Mouse (Mus musculus) cerebellum, postnatal 25 days (tissue): ENCODE measurements around the gene Gnaq.

Experiments used
- DNase-seq, 2 experiments: peaks; one replicate each; pipeline ENCODE4 v3.0.0; 2021; ENCODE audit warnings: mixed read lengths in 2 of 2

The Gnaq gene

DNA sequence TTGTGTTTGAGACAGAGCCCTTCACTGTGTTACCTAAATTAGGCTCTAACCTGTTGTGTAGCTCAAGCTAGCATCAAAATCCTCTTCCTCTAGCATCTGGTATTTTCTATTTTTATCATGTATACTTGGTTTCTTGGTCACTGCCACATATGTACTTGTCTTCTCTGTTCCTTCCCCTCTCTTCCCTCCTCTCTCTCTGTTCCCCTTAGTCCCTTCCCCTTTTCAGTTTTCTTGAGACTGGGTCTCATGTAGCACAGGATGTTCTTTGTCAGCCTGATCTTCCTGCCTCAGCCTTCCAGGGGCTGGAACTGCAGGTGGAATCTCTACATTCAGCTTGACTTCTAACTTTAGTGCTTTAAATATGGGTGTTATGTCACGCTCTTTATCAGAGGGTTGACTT is 16.5 kb downstream of the Gnaq start:
- no peak for DNase-seq

DNA sequence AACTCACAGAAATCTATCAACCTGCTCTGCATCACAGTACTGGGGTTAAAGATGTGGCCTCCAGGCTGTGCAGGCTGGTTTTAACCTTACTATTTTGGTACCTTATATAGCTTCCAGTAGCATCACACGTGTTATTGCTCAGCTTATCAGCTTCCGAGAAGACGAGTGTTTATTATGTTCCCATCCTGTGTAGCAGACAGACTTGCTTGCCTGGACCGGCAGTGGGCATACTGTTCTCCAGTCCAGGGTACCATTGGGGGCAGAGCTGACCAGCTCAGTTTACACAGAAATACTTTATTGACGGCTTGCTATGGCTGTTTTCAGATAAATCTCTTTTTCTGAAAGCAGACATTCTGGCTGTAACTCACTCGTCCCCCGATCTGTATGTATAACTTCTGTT is 17.7 kb downstream of the Gnaq start:
- peak in 1 of 2 experiments; percentile 2 for DNase-seq

DNA sequence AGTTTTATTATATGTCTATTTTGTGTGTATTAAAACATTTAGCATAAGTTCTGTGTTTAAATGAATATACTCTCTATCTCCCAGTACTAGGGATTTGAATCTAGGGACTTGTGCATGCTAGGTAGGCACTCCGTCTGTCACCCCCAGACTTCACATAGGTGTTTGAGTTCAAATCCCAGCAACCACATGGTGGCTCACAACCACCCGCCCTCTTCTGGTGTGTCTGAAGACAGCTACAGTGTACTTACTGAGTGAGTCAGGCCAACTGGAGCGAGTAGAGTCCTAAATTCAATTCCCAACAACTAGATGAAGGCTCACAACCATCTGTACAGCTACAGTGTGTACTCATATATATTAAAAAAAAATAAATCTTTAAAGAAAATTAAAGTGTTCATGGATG is 21.2 kb downstream of the Gnaq start:
- DNase-seq: no peak

DNA sequence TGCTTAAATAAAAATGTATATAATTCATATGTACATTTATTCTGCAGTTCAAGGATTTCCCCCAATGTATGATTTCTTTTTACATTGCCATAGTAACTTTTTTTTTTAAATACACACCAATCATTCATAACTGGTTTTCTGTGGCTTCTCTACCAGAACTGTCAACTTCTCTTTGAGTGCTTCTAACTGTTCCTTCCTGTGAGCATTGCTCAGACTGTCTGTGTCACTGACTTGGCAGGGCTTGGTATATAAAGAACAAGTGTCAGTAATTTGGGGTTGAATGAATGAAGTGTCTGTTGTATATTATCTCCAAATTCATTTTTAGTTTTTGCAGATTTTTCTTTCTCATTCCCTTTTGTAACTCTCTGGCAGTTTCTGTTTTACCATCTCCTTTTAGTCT is 21.8 kb downstream of the Gnaq start:
- no peak for DNase-seq

DNA sequence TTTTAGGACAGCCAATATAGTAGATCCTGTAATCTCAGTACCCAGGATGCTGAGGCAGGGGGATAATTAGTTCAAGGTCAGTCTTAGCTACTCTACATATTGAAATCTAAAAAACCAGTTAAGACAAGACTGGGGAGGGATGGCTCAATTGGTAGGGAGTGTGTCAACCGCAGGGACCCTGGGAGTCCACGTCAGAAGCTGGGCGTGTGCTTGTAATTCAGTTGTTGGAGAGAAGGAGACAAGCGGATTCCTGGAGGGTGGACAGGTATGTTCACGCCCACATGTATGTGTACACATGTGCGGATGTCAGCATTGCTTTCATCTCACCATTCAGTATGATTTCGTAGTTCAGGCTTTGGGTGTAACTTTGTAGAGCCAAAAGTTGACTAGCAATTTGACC is 24.5 kb downstream of the Gnaq start:
- DNase-seq: no peak

DNA sequence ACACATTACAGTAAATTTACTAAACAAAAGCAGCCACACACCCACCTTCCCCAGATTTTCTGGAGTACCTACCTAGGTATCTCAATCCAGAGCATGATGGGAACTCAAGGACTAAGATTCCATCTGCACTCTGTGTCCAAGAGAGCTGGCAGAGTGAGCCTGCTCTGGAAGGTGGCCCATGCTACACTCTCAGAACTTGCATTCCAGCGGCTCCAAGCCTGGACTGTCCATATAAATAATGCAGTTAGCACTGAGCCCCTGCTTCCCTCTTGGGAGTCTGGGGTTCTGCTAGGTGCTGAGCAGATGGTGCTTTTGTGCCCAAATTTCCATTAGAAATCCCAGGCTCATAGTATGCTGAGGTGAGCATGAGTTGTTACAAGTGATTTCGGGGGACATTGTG is 28.1 kb downstream of the Gnaq start:
- peak; percentile 23 to 36 for DNase-seq

DNA sequence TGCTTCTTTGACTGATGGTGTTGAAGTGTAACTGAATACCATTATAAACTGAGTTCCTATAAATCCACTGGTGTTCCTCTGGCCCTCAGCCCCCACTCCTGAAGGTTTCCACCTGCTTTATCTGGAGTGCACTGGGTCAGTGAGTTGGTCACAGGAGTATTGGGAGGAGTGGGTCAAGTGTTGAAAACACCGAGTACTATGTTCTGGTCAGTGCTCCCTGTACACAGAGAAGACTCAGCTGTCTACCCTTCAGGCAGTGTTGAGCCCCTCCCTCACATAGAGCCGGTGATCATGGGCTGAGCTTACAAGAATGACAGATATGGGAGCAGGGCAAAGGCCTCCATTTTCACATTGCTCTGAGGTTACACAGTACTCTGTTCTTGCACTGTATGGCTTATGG is 28.6 kb downstream of the Gnaq start:
- DNase-seq: no peak

DNA sequence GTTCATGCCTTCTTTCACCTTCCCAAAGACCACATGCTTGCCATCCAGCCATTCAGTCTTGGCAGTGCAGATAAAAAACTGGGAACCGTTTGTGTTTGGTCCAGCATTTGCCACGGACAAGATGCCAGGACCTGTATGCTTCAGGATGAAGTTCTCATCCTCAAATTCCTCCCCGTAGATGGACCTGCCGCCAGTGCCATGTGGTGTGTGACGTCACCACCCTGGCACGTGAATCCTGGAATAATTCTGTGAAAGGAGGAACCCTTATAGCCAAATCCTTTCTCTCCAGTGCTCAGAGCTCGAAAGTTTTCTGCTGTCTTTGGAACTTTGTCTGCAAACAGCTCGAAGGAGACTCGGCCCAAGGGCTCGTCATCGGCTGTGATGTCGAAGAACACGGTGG is 31.8 kb downstream of the Gnaq start:
- peak in 1 of 2 experiments; percentile 53 for DNase-seq

DNA sequence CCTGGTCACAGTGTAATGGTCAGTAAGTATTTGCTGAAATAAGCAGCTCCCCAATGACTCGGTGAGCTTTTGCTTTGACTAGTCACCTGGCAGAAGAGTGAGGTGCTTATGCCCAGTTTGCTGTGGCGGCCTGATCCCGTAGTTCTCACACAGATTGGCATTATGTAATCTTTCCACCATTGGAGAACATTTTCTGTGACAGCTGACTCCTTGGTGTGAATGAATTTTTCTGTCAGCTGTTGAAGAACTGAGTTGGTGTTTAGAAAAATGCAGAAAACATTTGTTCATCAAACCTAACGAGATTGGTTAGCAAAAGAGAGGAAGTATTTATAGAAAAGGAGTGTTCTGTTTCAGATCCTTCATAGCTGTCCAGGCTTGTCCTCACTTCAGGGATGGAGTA is 34.6 kb downstream of the Gnaq start:
- peak; percentile 61 to 71 for DNase-seq

DNA sequence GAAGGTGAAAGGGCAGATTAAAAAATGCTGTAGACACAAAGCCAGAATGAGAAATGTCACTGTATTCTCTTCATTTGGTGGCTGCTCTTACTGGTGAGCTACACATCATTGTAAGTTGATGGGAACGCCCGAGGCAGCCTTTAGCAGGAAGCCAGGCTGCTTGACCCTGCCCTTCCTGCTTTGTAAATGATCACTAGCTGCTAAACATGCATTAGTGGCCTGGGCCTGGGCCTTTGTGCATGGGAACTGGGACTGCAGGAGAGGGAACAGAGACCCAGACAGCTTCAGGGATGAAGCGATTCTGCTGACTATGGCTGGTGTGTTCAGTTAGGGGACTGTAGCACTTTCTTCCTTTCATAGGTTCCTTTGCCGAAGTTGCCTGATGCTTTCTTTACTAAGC is 35.6 kb downstream of the Gnaq start:
- peak; percentile 29 for DNase-seq

DNA sequence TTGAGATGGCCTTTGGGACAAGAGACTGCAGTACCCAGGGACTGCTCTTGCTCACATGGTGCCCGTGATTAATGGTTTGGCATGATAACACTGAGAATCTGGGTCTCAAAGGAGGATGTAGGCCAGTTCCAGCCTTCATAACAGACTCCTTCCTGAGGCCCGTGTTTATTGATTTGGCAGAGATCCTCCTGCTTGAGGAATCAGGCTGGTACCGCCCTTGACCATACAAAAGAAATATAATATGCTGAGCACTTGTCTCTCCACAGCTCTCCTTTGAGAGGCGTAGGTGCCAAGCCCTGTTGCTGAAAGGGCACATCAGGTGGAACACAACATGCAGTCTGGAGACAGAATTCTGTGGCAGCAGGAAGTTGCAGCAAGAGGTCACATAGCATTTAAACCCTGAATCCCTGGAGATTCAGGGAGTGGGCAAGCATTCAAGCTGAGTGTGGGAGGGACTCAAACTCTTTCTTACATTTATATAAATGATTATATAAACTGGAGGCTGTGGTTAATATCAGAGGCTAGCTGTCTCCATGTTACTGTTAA is 36.1 kb downstream of the Gnaq start:
- DNase-seq: peak; percentile 47 to 49

DNA sequence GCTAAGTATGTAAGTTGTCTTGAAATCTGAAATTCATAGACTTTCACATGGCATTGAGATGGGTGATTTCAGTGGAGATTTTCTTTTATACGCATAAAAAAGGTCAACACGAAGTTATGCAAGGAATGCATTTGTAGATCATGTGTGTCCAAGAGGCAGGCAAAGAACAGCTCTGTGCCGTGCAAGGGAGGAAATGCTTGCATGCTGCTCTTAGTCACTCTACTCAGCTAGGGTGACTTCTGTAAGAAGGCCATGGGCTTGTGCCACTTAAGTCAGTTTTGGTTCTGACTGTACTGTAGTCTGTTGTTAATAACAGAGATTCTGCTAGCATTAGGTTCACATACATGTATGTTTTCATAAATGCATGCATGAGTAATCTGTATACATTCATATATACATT is 38.1 kb downstream of the Gnaq start:
- DNase-seq: no peak

DNA sequence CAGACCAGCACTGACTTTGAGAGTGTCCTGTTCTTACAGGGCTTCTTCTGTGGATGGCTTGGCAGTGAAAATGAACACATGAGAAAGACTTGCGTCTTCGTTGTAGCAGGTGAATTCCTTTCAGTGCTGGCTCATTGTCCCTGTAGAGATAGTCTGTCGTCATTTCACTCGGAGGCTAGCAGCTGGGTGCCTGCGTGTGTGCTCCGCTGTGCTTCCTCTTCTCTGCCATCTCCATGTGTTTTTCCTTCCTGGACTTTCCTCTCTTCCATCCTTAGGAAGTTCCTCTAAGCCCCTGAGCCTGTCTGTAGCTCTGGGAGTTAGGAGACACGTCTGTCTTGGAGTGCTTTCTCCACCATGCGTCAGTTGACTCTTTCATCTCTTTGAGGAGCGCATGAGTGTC is 41.1 kb downstream of the Gnaq start:
- no peak for DNase-seq

DNA sequence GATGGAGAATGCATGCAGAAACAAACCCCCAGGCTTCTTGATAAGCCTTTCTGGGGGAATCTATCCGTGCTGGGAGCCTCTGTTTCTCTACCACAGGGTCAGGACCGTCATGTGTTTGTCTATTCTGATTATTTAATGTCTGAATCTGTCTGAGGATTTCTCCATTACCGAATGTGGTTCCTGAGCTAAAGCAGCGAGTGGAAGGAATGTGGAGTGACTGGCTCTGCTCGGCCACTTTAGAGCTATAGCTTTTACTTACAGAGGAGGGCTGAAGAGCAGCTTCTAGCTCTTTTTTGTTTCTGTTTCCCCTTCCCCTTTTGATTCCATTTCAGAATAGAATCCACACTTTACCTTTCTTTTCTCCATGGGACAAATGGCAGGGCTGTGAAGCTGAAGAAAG is 43.8 kb downstream of the Gnaq start:
- no peak for DNase-seq

DNA sequence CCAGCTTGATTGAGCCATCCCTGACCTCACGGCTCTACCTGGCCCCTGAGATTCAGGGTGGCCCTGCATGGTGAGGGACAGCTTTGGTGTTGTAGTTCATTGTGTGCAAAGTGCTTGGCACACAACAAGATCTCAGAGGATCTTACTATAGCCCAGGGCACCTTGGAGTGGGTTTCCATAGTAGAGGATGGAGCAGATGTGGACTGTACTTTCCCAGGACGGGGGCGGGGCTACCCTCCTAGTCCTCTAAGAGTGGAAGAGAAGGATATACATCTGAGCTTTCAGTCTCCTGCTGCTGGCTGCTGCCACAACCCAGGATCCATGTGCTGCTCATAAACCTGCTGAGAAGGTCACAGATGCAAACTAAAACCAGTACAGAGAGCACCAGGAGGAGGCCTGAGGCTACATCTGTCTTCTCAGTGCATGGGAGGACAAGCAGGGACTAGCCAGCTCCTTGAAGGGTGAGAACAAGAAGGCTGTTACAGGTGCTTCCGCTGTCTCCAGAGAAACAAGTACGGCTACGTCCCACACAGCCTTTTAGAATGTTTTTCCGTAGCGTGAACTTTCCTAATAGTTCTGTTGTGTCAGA is 44.6 kb downstream of the Gnaq start:
- no peak for DNase-seq

DNA sequence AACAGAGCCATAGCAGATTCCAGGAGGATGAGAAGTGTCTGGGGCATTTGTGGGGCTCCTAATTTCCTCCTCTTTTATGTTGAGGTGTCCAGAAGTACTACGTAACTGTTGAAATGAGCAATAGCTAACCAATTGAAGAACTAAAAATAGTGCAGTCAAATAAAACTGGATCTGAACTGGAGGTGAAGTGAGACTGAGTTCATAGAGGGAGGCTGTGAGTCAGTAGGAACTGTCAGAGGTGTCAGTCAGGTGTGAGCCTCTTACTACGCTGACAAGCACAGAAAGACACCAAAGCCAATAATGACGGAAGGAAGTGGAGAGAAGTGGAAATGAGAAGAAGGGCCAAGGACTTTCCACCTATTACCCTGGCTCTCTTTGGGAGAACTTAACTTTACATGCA is 48.6 kb downstream of the Gnaq start:
- no peak for DNase-seq

DNA sequence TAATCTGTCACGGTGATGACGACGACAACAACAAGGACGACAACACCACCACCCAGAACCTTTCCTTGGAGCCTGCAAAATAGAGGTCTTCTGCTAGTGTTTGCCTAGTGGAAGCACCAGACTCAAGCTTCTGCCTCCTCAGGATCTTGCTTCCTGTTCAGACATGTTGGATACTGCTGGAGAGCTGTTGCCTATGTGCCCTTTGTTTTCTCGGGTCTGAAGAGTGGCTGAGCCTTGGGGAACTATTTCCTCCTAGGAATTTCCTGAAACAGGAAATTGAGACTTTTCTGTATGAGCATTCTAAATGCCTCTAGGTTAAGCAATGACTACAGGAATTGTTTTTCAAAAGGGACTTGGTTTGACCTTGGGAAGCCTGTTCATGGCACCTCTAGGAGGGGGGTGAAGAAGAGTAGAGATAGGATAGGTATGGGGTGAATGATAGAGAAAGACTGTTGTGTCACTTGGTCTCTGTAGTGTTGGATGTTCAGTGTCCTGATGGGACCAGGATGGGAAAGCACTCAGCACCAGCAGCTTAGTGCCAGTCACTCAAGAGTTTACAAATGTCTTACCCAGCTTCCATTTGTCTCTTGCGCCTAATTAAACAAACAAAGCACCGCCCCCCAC is 49.3 kb downstream of the Gnaq start:
- no peak for DNase-seq

DNA sequence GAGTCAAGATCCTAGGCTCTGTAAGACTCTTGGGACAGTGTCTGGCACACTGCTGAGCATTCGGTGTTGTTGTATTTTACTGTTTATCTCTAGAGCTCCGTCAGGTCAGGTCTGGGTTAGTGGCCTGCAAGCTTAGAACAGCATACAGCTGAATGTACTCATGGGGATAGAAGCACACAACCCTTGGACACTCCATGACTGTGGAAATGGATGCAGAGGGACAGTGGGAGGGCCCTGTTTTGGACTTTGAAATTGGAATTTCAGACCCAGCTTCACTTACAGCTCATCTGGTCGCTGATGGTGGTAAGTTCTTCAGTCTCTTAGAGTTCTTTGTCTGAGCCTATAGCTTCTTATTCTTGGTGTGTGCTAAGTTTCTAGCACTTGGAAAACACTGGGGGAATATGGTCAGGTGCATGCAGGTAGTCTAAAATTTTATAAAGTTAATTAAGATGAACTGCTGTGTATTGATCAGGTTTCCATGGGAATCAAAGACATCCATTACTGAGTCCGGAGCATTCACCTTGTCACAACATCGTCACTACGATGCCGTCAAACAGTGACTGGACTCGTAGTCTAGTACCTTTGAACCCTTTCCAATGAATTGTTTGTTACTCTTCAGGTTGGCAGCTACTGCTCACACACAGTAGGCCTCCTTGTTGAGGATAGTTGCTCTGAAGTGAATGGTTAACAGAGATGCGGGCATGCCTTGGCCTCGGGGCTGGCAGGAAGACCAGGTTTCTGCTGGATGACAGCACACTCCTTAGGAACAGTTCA is 51.1 kb downstream of the Gnaq start:
- no peak for DNase-seq

DNA sequence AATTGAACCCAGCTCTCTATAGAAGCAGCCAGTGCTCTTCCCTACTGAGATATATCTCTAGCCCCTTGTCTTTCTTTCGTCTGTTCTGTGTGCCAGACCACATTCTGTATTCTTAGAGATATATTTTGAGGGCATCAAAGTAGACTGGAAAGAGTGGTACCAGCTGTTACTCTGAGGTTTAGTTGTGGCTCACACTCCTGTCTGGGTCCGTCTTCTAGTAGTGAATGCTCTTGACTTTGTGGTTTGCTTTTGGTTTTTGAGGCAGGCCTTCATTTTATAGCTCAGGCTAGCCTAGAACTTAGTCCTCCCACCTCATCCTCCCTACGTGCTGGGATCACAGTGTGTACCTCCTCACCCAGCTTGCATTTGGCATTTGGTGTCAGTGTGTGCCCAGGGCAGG is 54.4 kb downstream of the Gnaq start:
- DNase-seq: no peak

DNA sequence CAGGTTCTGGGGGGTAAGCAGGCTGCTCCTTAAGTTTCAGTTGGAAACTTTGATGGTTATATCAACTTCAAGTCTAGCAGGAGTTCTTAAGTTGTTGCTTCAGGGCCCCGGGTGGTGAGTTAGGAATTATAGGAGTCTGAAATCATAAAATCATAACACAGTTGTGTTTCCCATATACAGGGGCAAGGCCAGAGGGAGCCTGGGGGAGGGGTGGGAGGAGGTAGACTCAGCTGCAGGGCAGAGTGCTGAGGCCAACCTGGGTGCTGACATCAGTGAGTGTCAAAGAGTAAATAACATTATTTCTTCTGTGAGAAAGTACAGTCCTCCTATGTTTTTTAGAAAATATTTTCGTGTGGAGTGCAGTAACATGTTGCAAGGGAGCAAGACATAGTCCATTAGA is 55.3 kb downstream of the Gnaq start:
- DNase-seq: no peak

DNA sequence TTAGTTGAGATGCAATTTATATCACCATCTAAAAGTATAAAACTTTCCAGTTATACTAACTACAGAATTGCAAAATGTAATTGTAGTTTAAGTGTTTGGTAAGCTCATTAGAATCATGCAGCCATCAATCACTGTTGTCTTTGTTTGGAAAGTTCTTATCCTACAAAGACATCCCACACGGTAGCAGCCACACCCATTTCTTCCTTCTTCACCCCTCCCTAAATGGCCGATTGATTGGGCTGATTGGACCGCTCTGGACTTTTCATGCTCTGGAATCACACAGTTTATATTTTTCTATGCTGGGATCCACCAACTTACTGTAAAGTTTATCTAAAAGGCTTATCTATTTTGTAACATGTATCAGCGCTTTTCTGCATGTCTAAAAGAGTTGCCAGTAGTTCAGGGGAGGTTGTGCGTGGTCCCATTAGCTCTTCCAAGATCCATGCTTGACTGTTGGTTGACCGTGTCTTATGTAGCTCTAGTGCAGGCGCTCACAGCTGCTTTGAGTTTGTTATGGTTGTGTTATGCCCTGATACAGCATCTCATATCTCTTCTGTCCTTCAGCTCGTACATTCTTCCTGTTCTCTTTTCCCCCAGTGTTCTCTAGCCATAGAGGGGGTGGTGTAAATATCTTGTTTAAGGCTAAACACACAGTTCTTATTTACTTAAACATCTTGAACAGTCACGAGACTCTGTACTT is 56.6 kb downstream of the Gnaq start:
- DNase-seq: no peak

DNA sequence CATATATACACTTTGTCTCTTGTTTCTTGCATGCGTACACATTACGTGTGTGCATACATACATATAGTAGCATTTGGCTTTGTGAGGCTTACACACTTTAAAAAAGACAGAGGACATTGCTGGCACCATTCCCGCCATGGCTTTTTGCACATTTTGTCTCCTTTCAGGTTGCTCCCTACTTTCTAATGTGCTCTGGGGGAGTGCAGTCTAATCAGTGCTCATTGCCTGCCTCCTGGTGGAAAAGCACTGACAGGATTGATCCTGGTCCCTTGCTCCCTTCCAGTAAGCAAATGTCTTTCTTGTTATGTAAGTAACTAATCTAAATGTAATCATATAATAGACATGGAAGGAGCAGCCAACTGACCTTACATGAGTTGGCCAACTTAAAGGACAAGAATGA is 65.5 kb downstream of the Gnaq start:
- peak; percentile 31 to 32 for DNase-seq

DNA sequence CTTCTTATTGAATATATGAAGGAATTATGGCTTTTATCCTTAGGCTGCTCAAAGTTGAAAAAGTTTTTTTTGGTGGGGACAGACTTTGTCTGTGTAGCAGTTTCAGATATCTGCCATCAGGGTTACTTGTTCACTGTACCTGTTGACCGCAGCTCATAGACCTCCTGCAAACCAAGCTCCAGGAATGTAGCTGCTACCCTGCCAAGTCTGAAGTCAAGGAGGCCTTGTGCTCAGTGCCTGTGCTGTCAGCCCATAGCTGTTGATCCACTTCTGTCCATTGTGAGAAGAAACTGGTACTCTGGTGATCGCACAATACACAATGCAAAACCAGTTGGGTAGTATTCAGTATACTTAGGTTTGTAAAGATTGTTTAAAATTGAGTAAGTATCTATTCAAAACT is 68.7 kb downstream of the Gnaq start:
- no peak for DNase-seq
